Mouse (Mus musculus) E14TG2a.4 (cell line): ENCODE data around the gene Wdhd1.

Experiments used
- CTCF ChIP-seq: conservative IDR thresholded peaks from 2 replicates; pipeline ENCODE4 v1.5.1; 2014; ENCODE audit warnings: low read length
- NANOG ChIP-seq: IDR thresholded peaks from 2 replicates; pipeline ENCODE4 v1.6.1; 2014; ENCODE audit warnings: borderline replicate concordance, low read length, mixed read lengths
- POU5F1 ChIP-seq: IDR thresholded peaks from 2 replicates; pipeline ENCODE4 v1.6.1; 2014; ENCODE audit warnings: low read length, borderline replicate concordance

DNA sequence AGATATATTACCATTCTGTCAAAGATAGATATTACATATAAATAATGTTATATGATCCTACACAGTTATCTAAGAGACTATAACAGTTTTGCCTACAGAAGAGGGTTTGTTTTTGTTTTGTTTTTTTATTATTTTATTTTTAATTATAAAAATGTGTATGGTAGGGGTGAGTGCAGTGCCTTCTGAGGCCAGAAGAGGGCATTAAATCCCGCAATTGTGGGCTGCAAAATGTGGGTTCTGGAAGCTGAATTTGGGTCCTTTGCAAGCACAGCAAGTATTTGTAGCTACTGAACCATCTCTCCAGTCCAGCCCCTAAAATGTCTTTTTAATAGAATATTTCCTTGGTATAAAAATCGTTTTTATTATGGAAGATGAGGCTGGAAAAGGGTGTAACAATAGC, 2.4 kb upstream of the Wdhd1 start:
- peak; percentile 88 for TF ChIP-seq CTCF
- TF ChIP-seq NANOG: no peak
- no peak for TF ChIP-seq POU5F1
